ENCODE assay signal across 24 mouse cellular contexts in genomic region chr19:57010064-57010463, GRCm38 (mm10). TPM values are rescaled to one million over a fixed set of nuclear protein-coding genes. Genes with fewer than 3 reads are reported as not detected.
"Had no signal": no experiment of that assay in that cellular context is flagged by ENCODE, and none has a peak within 500 bp of the region (broad histone marks: within the 10 kb centered on the region; RNA-seq: fewer than 3 reads in every experiment).

No protein-coding gene starts in this region.

- DNase-seq: gastrocnemius, adult 2 months; gastrocnemius, postnatal 10 days; gastrocnemius, postnatal 25 days; heart, adult 2 months; heart, postnatal 4 days; kidney, adult 18-20 months; kidney, adult 8-10 months; kidney, postnatal 25 days; kidney, postnatal 4 days; layer of hippocampus, adult 9-11 months; liver; liver, embryonic 13.5 days; liver, postnatal 0 days had no signal

- H3K9me3 ChIP-seq: heart, embryonic 13.5 days; heart, embryonic 15.5 days; hindbrain, embryonic 12.5 days; intestine, embryonic 15.5 days; liver, embryonic 13.5 days; liver, embryonic 15.5 days had no signal

- ATAC-seq: inflammation-experienced regulatory T-cells, adult 6 months; intestine, embryonic 15.5 days; intestine, postnatal 0 days; liver, postnatal 0 days had no signal

- H3K27ac ChIP-seq: gastrocnemius, adult 2 months; heart, adult 2 months; heart, embryonic 13.5 days; heart, embryonic 15.5 days; hindbrain, embryonic 12.5 days; hindbrain, embryonic 14.5 days; intestine, embryonic 15.5 days; left cerebral cortex, adult 2 months; liver, embryonic 13.5 days; liver, embryonic 15.5 days had no signal

- H3K4me1 ChIP-seq: liver, embryonic 15.5 days had no signal

- H3K4me2 ChIP-seq: heart, embryonic 11.5 days; heart, embryonic 13.5 days; heart, embryonic 15.5 days; hindbrain, embryonic 12.5 days; hindbrain, embryonic 14.5 days; intestine, embryonic 15.5 days; liver, embryonic 11.5 days; liver, embryonic 13.5 days; liver, embryonic 15.5 days had no signal

- H3K36me3 ChIP-seq: heart, embryonic 13.5 days; heart, embryonic 15.5 days; hindbrain, embryonic 12.5 days; intestine, embryonic 15.5 days; liver, embryonic 13.5 days; liver, embryonic 15.5 days had no signal

- H3K9ac ChIP-seq: heart, embryonic 13.5 days; heart, embryonic 15.5 days; hindbrain, embryonic 12.5 days; hindbrain, embryonic 14.5 days; intestine, embryonic 15.5 days; liver, embryonic 13.5 days; liver, embryonic 15.5 days; liver, postnatal 0 days had no signal

- H3K4me3 ChIP-seq: gastrocnemius, adult 2 months; heart, adult 2 months; heart, embryonic 13.5 days; heart, embryonic 15.5 days; hindbrain, embryonic 12.5 days; intestine, embryonic 15.5 days; left cerebral cortex, adult 2 months; liver, embryonic 13.5 days; liver, embryonic 15.5 days had no signal

RNA-seq across cellular contexts. Expression of gene Afap1l2, which starts 2.0 kb away (rescaled TPM):
- polyA plus RNA-seq: inflammation-experienced regulatory T-cells, adult 6 months had no signal
